Mouse (Mus musculus): ENCODE results near the gene Rassf8. TPM values are rescaled to one million over a fixed set of nuclear protein-coding genes. Genes with fewer than 3 reads are reported as not detected.

Gene Rassf8
- polyA plus RNA-seq, 1 experiment from 2014 or later = 4.4 TPM

DNA sequence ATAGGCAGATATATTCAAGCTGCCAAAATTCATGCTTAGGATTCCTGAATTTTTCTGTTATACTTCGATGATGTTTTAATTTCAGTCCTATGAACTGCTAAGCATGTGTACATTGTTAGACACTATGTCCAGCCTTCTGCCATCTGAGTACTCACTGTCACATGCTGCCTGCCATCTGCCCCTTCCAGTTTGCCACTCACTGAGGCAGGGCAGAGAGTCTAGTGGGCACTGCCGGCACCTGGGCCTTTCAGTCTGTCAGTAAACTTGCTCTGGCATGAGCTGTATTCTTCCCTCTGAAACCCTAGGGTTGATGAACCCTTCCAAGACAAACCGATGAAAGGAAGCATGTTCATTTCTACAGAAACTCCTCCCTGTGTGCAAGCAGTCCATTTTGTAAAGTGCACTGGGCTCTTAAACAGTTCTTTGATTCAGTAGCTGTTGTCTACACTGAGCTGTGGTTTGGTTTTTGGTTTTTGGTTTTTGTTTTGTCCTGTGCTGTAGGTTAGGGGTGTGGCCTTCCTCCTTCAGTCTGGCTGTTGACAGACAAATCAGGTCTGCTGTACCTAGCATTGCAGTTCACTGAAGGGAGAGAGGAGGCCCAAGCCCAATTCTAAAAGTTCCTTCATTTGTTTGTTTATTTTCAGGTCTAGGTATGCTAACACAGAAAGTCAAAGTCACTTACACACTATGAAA is 55.4 kb downstream of the Rassf8 start:
- Histone ChIP-seq H3K9ac (ENCODE audit: low read depth, low read length) (no peak overlapping the region), H3K4me3 (ENCODE audit: low read length) (no peak overlapping the region), H3K27me3 (replicated peaks; ENCODE audit: control insufficient read depth, insufficient read depth, low read length) (no peaks in the 10 kb centered on the region), H3K4me1 (ENCODE audit: control insufficient read depth, insufficient read depth, low read depth, low read length) (no peaks in the 10 kb centered on the region; the same call in none of the 2 replicates), H3K36me3 (ENCODE audit: control insufficient read depth, insufficient read depth, low read length) (no peaks in the 10 kb centered on the region), H3K27ac (ENCODE audit: low read depth, low read length) (no peak overlapping the region), H3K9me3 (ENCODE audit: control insufficient read depth, low read length) (no peaks in the 10 kb centered on the region), H3K4me2 (ENCODE audit: low read length) (no peak overlapping the region)
- 73% methylated on average over 3 of the region's 3 CpGs for WGBS
- no peak for ATAC-seq

DNA sequence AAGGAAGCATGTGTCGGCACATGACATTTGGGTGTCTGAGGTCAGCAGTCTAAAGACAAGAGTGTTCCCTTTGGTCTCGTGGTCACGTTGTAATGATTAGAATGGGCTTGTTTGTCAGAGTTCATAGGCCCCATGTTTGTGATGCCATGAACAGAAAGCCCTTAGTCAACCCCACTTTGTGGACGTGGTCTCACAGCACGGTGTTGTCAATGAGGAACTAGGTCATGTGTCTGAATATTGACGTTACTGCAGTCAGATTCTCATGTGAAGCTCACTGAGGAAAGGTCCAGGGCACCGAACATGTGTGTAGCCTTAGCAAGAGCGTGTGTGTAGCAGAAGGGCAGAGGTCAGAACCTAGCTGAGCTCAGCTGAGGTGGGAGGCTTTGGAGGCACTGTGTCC is 56.3 kb downstream of the Rassf8 start:
- Histone ChIP-seq H3K36me3 (ENCODE audit: control insufficient read depth, insufficient read depth, low read length) (no peaks in the 10 kb centered on the region), H3K27me3 (replicated peaks; ENCODE audit: control insufficient read depth, insufficient read depth, low read length) (no peaks in the 10 kb centered on the region), H3K27ac (ENCODE audit: low read depth, low read length) (no peak overlapping the region), H3K9ac (ENCODE audit: low read depth, low read length) (no peak overlapping the region), H3K9me3 (ENCODE audit: control insufficient read depth, low read length) (no peaks in the 10 kb centered on the region), H3K4me1 (ENCODE audit: control insufficient read depth, insufficient read depth, low read depth, low read length) (no peaks in the 10 kb centered on the region; the same call in 1 of the 2 replicates), H3K4me3 (ENCODE audit: low read length) (no peak overlapping the region), H3K4me2 (ENCODE audit: low read length) (no peak overlapping the region)
- WGBS = 85% methylated on average over 8 of the region's 8 CpGs
- ATAC-seq = no peak

DNA sequence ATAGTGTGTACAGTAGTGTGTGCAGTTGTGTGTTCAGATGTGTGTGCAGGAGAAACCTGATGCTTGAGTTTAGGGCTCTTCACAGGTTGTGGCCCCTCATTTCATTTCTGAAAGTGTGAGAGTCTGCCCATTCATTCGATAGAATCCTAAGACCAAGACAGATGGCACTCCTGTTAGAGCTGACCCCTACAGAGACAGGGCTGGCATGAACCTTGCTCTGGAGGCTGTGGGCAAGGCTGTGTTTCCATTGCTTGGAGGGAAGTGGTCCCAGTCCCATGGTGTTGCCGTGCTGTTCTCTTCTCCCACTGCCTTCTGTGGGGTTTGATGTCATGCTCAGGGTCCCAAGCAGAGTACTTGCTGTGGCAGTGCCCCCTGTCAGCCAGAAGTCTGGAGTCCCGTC is 57.7 kb downstream of the Rassf8 start:
- no peak overlapping the region for H3K27ac ChIP-seq (ENCODE audit: low read depth, low read length)
- WGBS = 67% methylated on average over 3 of the region's 3 CpGs
- H3K4me2 ChIP-seq (ENCODE audit: low read length) = no peak overlapping the region
- H3K4me3 ChIP-seq (ENCODE audit: low read length) = no peak overlapping the region
- no peaks in the 10 kb centered on the region for H3K9me3 ChIP-seq (ENCODE audit: control insufficient read depth, low read length)
- ATAC-seq = peak; percentile 58; the same call in 1 of the 2 replicates
- no peak overlapping the region for H3K9ac ChIP-seq (ENCODE audit: low read depth, low read length)
- no peaks in the 10 kb centered on the region for H3K27me3 ChIP-seq (replicated peaks; ENCODE audit: control insufficient read depth, insufficient read depth, low read length)
- H3K36me3 ChIP-seq (ENCODE audit: control insufficient read depth, insufficient read depth, low read length) = no peaks in the 10 kb centered on the region
- no peaks in the 10 kb centered on the region; the same call in 1 of the 2 replicates for H3K4me1 ChIP-seq (ENCODE audit: control insufficient read depth, insufficient read depth, low read depth, low read length)

DNA sequence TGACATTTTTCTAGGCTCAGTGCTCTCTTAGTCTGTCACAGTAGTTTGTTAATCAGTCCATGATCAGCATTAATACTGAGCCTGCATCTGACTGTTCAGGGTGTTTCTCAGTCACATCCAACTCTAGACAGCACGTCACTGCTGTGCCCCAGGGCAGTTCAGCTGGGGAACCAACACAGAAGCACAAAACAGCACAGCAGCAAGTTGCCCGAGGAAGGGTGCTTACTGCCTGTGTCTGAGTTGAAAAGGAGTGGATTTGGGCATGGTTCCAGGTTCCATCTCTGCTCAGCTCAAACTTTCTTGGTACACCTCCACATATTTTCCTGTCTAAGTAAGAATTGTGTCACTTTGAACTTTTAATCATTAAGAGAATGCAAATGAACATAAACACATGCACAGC is 60.2 kb downstream of the Rassf8 start:
- Histone ChIP-seq H3K27ac (ENCODE audit: low read depth, low read length) (no peak overlapping the region), H3K36me3 (ENCODE audit: control insufficient read depth, insufficient read depth, low read length) (no peaks in the 10 kb centered on the region), H3K9me3 (ENCODE audit: control insufficient read depth, low read length) (no peaks in the 10 kb centered on the region), H3K4me1 (ENCODE audit: control insufficient read depth, insufficient read depth, low read depth, low read length) (no peaks in the 10 kb centered on the region; the same call in 1 of the 2 replicates), H3K9ac (ENCODE audit: low read depth, low read length) (no peak overlapping the region), H3K27me3 (replicated peaks; ENCODE audit: control insufficient read depth, insufficient read depth, low read length) (no peaks in the 10 kb centered on the region), H3K4me3 (ENCODE audit: low read length) (no peak overlapping the region), H3K4me2 (ENCODE audit: low read length) (no peak overlapping the region)
- WGBS = 34% methylated on average over 2 of the region's 2 CpGs
- 0 out of 2 replicates have a peak, but pooled peaks have one; percentile 37 for ATAC-seq

DNA sequence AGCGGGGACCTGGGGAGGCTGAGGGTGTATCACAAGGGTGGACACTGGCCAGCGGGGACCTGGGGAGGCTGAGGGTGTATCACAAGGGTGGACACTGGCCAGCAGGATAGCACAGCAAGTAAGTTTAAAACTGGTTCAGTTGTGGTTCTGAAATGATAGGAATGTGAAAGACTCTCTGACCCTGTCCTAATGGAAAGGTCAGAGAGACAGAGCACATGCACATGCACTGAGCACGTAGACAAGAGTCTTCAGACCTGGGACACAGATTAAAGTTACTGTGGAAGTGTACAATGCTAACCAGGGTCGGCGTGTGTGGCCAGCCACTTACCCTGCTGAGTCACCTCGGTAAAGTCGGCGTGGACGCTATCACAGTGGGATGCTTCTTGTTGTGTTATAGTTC is 61.4 kb downstream of the Rassf8 start:
- no peak for ATAC-seq
- WGBS = 86% methylated on average over 8 of the region's 9 CpGs
- no peak overlapping the region for H3K4me3 ChIP-seq (ENCODE audit: low read length)

DNA sequence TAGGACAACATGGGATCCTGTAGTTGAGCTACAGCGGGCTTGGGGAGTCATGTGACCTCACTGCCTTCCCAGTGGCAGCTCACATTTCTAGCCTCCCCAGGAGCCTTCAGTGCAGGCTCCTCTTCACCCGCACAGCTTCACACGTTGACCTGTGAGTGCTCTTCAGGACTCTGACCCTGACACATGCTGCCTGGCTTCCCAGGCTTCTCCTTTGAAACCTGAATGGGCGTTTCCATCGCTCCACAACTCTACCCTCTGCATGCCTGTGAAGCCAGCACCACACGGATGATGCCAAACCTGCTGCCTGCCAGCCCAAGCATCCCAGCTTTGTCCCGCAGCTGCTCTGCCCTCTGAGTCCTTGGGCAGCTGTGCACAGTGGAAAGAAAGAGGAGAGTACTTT is 63.0 kb downstream of the Rassf8 start:
- no peak overlapping the region for H3K4me3 ChIP-seq (ENCODE audit: low read length)
- ATAC-seq = no peak
- no peaks in the 10 kb centered on the region for H3K9me3 ChIP-seq (ENCODE audit: control insufficient read depth, low read length)
- no peaks in the 10 kb centered on the region for H3K36me3 ChIP-seq (ENCODE audit: control insufficient read depth, insufficient read depth, low read length)
- no peaks in the 10 kb centered on the region; the same call in 1 of the 2 replicates for H3K4me1 ChIP-seq (ENCODE audit: control insufficient read depth, insufficient read depth, low read depth, low read length)
- no peak overlapping the region for H3K27ac ChIP-seq (ENCODE audit: low read depth, low read length)
- 77% methylated on average over 7 of the region's 7 CpGs for WGBS
- H3K9ac ChIP-seq (ENCODE audit: low read depth, low read length) = no peak overlapping the region
- H3K27me3 ChIP-seq (replicated peaks; ENCODE audit: control insufficient read depth, insufficient read depth, low read length) = no peaks in the 10 kb centered on the region
- no peak overlapping the region for H3K4me2 ChIP-seq (ENCODE audit: low read length)

More for the DNA sequence above, 61.4 kb downstream of the Rassf8 start:
- Histone ChIP-seq H3K9ac (ENCODE audit: low read depth, low read length) (no peak overlapping the region), H3K9me3 (ENCODE audit: control insufficient read depth, low read length) (no peaks in the 10 kb centered on the region), H3K36me3 (ENCODE audit: control insufficient read depth, insufficient read depth, low read length) (no peaks in the 10 kb centered on the region), H3K4me1 (ENCODE audit: control insufficient read depth, insufficient read depth, low read depth, low read length) (no peaks in the 10 kb centered on the region; the same call in 1 of the 2 replicates), H3K27me3 (replicated peaks; ENCODE audit: control insufficient read depth, insufficient read depth, low read length) (no peaks in the 10 kb centered on the region), H3K4me2 (ENCODE audit: low read length) (no peak overlapping the region), H3K27ac (ENCODE audit: low read depth, low read length) (no peak overlapping the region)

DNA sequence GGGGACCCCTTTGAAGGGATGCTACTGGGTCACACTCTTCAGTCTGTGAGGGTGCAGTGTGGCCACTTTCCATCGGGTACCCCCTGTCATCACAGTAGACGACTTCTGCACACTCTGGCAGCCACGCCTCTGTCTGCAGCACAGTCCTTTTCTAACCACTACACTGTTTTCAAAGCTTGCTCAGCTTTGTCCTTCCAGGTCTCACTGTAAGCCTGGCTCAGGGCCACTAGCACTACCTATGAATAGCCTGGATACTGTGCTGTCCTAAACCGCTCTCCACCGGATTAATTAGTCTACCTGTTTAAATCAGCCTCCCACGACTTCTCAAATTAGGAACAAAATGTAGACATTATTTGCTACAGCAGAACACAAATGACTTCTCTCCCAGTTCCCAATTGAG is 63.5 kb downstream of the Rassf8 start:
- no peak overlapping the region for H3K4me2 ChIP-seq (ENCODE audit: low read length)
- no peaks in the 10 kb centered on the region for H3K9me3 ChIP-seq (ENCODE audit: control insufficient read depth, low read length)
- WGBS = 84% methylated on average over 6 of the region's 6 CpGs
- no peaks in the 10 kb centered on the region for H3K36me3 ChIP-seq (ENCODE audit: control insufficient read depth, insufficient read depth, low read length)
- ATAC-seq = no peak
- H3K9ac ChIP-seq (ENCODE audit: low read depth, low read length) = no peak overlapping the region
- no peak overlapping the region for H3K4me3 ChIP-seq (ENCODE audit: low read length)
- no peaks in the 10 kb centered on the region for H3K27me3 ChIP-seq (replicated peaks; ENCODE audit: control insufficient read depth, insufficient read depth, low read length)
- no peak overlapping the region for H3K27ac ChIP-seq (ENCODE audit: low read depth, low read length)
- H3K4me1 ChIP-seq (ENCODE audit: control insufficient read depth, insufficient read depth, low read depth, low read length) = no peaks in the 10 kb centered on the region; the same call in 1 of the 2 replicates

DNA sequence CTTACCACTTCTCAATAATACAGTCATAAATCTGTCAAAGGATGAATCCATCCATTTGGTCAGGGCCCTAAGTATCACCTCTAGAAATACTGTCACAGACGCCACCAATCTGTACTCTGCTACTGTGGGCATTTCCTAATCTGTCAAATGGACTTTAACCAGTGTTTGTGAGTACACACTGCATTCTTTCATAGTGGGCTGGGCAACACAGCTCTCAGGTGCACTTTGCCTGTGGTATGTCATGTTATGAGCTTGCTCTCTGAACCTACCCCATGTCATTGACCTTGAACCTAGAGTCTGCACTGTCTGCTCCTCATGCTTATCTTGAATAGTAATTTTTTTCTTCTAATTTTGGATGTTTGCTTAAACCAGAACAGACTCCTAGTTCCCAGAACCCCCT is 64.6 kb downstream of the Rassf8 start:
- no peak overlapping the region for H3K27ac ChIP-seq (ENCODE audit: low read depth, low read length)
- no peak for ATAC-seq
- no peaks in the 10 kb centered on the region for H3K9me3 ChIP-seq (ENCODE audit: control insufficient read depth, low read length)
- no peak overlapping the region for H3K9ac ChIP-seq (ENCODE audit: low read depth, low read length)
- no peaks in the 10 kb centered on the region for H3K36me3 ChIP-seq (ENCODE audit: control insufficient read depth, insufficient read depth, low read length)
- no peak overlapping the region for H3K4me2 ChIP-seq (ENCODE audit: low read length)
- H3K27me3 ChIP-seq (replicated peaks; ENCODE audit: control insufficient read depth, insufficient read depth, low read length) = no peaks in the 10 kb centered on the region
- H3K4me1 ChIP-seq (ENCODE audit: control insufficient read depth, insufficient read depth, low read depth, low read length) = peaks cover 3% of the 10 kb centered on the region
- 88% methylated on average over 1 of the region's 1 CpGs for WGBS
- no peak overlapping the region for H3K4me3 ChIP-seq (ENCODE audit: low read length)

DNA sequence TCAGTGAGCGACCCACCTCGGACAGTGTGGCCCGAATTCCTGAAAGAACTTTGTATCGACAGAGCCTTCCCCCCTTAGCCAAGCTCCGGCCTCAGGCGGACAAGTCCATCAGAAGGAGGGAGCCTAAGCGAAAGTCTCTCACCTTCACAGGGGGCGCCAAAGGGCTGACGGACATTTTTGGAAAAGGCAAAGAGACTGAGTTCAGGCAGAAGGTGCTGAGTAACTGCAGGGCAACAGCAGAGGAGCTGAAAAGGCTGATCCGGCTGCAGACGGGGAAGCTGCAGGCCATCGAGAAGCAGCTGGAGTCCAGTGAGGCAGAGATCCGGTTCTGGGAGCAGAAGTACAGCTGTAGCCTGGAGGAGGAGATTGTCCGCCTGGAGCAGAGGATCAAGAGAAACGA is 68.7 kb downstream of the Rassf8 start:
- Histone ChIP-seq H3K36me3 (ENCODE audit: control insufficient read depth, insufficient read depth, low read length) (no peaks in the 10 kb centered on the region), H3K4me1 (ENCODE audit: control insufficient read depth, insufficient read depth, low read depth, low read length) (peaks cover 3% of the 10 kb centered on the region; the same call in 1 of the 2 replicates), H3K27ac (ENCODE audit: low read depth, low read length) (no peak overlapping the region), H3K4me2 (ENCODE audit: low read length) (no peak overlapping the region), H3K9ac (ENCODE audit: low read depth, low read length) (no peak overlapping the region), H3K9me3 (ENCODE audit: control insufficient read depth, low read length) (no peaks in the 10 kb centered on the region), H3K4me3 (ENCODE audit: low read length) (no peak overlapping the region), H3K27me3 (replicated peaks; ENCODE audit: control insufficient read depth, insufficient read depth, low read length) (no peaks in the 10 kb centered on the region)
- ATAC-seq = no peak
- 37% methylated on average over 15 of the region's 15 CpGs for WGBS

All from hindbrain, embryonic 16.5 days (tissue).